Mouse (Mus musculus): Measurements from ENCODE around the gene Cenpp.

The Cenpp gene

GRCm38 (mm10) chr13:49652481-49653179 lies at the start of gene Cenpp, which contains the start of gene Nol8:
TSS of gene Cenpp (minus strand) at chr13:49652785.
TSS of gene Nol8 (plus strand) at chr13:49653078.
- DNase-seq (ENCODE audit: low spot score), result peak; percentile 99

DNA sequence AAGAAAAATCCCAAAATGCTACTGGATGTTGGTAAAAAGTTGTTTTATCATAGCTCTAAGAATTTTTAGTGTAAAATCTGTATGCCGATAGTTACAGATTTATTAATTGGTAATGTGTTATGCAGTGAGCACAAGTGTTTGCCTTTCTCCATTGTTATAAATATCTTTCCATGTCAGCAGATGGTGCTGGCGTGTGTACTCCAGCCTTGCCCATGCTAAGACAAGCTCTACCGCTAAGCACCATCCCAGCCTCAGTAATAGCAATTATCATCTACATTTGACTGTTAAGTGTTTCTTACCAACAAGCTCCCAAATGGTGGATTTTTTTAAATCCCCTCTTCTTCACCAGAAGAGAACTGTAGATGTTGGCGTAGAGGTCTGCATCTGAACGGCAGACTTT lies 38.5 kb upstream of the Cenpp start:
- DNase-seq (ENCODE audit: low spot score), result no peak

DNA sequence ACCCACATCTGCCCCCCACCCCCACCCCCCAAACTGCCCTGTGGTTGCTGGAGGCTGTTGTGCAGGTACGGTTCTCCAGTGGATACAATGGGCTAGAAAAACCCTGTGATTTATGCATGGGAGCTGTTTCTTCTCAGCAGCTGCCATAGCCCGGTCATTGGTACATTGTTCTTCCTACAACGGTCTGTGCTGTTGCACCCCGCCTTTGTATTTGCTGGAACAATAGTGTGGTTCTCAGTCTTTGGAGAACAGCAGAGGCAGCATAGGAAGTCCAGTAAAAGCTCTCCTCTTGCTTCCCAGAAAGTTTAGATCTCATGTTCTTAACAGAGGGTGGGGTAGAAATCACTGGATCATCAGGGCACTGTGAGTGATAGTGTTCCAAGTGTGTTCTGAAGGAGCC lies 31.7 kb upstream of the Cenpp start:
- no peak for DNase-seq (ENCODE audit: low spot score)

DNA sequence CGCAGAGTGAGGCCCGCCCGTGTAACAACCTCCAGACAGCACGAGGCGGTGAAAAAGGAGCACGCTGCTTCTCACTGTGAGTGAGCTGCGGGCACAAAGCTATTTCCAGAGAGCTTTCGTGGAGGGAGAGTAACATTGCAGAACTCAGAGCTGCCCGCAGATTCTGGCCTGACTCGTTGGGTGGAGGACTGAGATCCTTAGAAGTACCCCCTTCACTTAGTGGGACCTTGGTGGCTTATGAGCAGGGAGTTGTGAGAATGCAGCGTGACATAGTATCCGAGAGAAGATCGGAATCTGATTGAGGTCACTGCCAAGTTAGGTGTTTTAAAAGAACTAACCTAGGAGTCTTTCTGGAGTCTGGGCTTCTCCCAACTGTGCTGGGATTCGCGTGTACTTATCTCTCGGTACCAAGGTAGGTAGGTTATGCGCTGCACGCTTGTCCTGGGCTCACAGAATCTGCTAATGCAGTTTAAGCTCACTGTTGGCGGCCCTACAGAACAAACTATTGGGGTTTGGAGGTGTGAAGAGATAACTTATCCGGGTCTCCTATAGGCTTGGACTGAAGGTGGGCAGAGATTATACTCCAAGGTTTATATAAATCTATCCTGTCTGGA lies 29.8 kb upstream of the Cenpp start:
- DNase-seq (ENCODE audit: low spot score), result no peak

GRCm38 (mm10) chr13:49681351-49682232 lies 29.0 kb upstream of the Cenpp start, which contains the start of gene Iars:
TSS of gene Iars (plus strand) at chr13:49682100.
- DNase-seq (ENCODE audit: low spot score), result peak; percentile 98

DNA sequence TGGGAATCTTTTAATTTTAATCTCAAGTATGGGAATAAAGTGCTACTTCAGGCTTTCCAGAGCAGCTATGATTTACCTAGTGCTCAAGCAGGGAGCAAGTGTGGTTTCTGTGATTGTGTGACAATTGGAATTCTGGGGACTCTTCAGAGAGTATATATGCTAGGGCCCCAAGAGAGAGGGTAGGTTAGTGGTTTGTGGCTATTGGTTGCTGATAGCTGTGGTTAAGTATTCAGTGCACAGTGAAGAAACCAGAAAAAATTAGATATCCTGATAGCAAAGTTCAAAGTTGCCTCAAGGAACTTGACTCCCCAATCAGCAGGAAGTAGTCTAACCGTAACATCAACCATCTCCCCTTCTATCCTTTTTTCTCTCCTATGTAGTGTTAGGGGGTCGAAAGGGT lies 25.2 kb upstream of the Cenpp start:
- DNase-seq (ENCODE audit: low spot score), result no peak

DNA sequence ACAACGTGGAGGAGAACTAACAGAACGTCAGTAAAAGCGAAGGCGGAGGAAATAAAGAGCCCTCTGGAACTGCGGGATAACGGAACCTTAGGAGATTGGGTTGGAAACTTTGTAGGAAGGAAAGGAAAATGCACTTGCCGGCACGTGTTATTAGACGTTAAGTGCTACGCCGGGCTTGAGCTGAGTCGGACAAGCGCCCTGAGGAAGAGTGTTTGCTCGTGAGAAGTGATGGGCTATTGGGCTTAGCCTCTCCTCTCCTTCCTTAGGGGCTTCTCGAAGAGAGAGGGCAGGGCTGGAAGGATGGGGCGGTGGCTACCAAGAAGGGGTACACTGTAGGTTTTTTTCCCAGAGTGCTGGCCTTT lies 576 bp upstream of the Cenpp start:
- no peak for DNase-seq (ENCODE audit: low spot score)

DNA sequence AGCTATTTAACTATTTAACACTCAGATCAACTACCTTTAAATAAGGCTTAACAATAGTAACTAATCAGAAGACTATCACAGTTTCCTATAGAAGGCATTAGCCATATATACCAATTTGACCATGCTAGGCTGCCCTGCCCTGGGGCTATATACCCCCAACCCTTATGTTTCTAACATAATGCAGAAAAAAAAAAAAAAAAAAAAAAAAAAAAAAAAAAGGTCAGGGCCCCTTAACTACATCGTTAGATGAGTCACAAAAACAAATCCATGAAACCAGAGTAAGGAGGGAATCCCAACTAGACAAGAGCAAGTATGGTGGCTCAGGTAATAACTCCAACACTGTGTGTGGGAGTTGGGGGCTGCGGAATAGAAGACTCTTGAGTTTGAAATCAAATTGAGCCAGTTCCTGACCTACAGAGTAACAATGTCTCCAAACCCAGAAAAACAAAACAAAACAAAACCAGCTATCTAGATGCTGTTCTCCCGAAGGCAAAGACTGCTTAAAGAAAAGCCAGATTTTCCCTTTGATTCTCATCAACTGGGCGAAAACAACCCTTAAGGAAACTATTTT lies 719 bp downstream of the Cenpp start:
- DNase-seq (ENCODE audit: low spot score), result no peak

- DNase-seq (ENCODE audit: low spot score), result no peak
Observed at GRCm38 (mm10) chr13:49651136-49651535, 1.4 kb downstream of the Cenpp start.

GRCm38 (mm10) chr13:49646019-49646418 lies 6.6 kb downstream of the Cenpp start:
- no peak for DNase-seq (ENCODE audit: low spot score)

DNA sequence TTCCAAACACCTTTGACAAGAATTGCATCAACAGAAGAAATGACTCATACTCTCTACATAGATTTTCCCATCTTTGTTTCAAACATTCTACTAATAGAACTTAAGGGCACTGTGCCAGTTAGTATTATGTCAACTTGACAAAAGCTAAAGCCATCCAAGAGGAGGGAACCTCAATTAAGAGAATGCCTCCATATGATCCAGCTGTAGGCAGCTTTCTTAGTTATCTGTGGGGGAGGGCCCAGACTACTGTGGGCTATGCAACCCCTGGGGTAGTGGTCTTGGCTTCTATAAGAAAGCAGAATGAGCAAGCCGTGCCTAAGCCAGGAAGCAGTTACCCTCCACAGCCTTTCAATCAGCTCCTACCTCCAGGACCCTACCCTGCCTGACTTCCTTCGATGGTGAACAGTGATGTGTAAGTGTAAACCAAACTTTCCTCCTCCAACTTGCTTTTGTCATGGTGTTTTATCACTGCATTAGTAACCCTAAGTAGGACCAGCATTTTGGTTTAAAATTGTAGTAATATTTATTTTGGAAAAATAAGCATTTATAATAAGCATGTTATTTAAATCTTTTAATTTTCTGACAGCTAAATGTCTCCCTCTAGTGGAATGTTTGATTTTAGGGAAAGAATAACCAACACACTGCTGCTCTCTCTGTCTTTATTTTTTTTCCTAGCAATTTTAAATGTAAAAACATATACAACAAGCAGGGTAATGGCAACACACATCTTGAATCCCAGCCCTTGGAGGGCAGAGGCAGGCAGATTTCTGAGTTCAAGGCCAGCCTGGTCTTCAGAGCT lies 7.7 kb downstream of the Cenpp start:
- DNase-seq (ENCODE audit: low spot score), result no peak

DNA sequence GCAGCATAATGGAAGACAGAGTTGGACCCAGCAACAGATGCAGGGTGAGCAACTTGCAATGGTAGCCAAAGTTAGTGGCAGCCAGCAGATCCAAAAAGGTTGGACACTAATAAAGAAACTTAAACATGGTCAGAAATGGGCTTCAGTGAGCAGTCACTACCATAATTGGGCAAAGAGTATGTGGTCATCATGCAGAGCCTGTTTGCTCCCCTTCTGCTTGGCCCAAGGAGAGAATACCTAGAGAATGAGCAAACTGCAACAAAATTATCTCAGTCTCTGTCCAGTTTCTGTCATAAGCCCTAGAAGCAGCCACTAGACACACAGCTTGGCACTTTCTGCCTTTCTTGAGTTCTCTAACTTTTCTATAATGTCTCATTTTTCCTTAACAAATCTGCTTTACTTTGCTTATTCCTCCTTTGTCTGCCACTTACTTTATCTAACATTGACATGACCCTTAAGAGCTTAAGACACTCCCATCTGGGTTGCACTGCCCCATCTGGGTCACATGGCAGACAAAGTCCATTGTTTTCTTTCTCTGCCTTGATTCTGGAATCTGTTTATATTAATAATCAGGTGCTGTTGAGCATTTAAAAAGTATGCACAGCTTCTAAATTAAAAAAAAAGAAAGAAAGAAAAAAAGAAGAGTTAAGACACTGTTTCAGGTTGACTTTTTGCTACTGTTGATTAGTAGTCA lies 8.8 kb downstream of the Cenpp start:
- no peak for DNase-seq (ENCODE audit: low spot score)

DNA sequence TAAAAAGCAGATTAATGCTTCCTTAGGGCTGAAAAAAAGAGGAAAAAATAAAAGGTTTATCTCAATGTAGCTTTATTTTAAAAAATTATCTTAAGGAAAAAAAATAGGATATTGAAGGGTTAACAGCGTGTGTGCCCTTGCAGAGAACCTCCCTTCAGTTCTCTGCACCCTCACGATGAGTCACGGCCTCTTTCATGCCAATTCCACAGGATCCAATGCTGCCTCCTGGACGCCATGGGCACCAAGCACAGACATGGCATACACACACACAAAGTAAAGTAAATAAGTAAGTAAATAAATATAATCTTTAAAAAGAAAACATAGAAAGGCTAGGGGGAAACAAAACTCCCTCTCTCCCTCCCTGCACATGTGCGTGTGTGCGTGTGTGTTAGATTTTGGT lies 9.9 kb downstream of the Cenpp start:
- DNase-seq (ENCODE audit: low spot score), result no peak

- no peak for DNase-seq (ENCODE audit: low spot score)
Observed at GRCm38 (mm10) chr13:49639965-49640364, 12.6 kb downstream of the Cenpp start.

DNA sequence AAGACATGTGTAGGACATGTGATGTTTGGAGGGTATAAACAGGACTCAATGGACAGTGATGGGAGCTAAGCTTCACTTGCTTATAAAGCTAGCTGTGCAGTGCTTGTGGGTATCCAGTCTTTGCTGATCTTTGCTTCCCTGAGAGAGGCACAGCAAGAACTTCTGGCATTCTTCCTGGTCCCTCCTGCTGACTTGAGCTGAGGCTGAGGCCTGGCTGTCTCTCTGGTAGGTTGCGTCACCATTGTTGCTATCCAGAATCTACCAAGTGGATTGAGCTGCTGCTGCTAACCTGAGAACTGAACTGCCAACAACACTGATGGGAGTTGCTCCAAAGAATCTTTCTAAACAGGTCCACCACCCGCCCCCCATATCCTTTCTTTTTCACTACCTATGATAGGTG lies 23.5 kb downstream of the Cenpp start:
- DNase-seq (ENCODE audit: low spot score), result no peak

DNA sequence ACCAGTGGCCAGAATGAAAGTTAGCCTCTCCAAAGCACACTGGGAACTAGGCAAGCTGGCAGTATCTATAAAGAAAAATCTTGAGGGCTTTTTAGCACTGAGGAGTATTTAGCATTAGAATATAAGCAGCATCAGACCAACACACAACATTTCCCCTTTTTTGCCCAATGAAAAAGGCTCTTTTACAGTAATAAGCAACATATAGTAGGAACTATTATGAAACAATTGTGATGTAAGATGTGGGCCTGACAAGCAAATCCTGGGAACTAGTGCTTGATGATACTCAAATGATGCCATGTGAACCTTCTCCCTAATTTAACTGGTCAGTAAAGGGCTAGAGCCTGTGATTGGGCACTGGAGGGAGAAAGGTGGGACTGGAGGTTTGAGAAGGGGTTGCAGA lies 24.4 kb downstream of the Cenpp start:
- DNase-seq (ENCODE audit: low spot score), result no peak

GRCm38 (mm10) chr13:49623216-49623615 lies 29.4 kb downstream of the Cenpp start:
- DNase-seq (ENCODE audit: low spot score), result no peak

DNA sequence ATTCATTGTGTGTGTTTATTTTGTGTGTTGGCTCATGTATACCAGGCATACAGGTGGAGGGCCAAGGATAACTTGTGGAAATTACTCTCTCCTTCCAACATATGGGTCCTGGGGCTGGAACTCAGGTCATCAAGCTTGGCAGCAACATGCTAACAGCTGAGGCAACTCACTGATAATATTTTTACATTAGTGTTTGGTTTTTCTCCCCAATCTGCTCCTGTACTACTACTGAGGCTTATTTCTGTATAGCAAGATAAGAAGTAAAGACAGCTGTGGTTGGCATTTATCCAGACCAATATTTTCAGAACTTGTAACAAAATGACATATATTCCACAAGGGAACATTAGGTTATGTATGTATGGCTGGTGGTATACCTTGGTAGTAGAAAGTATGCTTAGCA lies 34.2 kb downstream of the Cenpp start:
- no peak for DNase-seq (ENCODE audit: low spot score)

- no peak for DNase-seq (ENCODE audit: low spot score)
Observed at GRCm38 (mm10) chr13:49617021-49617420, 35.6 kb downstream of the Cenpp start.

- no peak for DNase-seq (ENCODE audit: low spot score)
Observed at GRCm38 (mm10) chr13:49608589-49609322, 43.8 kb downstream of the Cenpp start.
